Mouse (Mus musculus) lung, postnatal 0 days (tissue): ENCODE results near the gene Hmox2.

Experiments
- CTCF ChIP-seq: IDR thresholded peaks from 2 replicates; pipeline ENCODE4 v1.5.1; 2016; ENCODE audit warnings: antibody characterized with exemption, mild to moderate bottlenecking
- EP300 ChIP-seq: IDR thresholded peaks from 2 replicates; pipeline ENCODE4 v1.6.1; 2016; ENCODE audit warnings: antibody characterized with exemption, mild to moderate bottlenecking, control low read depth

DNA sequence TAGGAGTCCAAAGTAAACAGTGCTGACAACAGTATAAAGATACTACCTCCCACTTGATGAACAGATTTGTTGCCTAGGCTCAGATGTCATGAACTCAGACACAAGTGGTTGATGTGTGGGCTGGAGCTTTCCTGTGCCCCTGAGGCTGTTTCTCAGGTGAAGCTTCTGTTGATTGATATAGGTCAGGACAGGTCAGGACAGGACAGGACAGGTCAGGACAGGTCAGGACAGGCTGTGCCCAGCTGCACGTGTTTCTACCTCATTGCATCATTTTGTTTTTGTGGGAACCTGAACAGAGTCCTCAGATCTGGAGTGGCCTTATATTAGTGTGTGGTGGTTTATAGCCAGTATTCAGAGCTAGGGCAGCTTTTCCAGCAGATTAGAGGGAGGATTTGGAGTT, 23.5 kb upstream of the Hmox2 start:
- TF ChIP-seq CTCF (no peak), EP300 (no peak)
